Mouse (Mus musculus) heart, postnatal 4 days (tissue): ENCODE results near the gene Fgfr2. TPM values are rescaled to one million over a fixed set of nuclear protein-coding genes. Genes with fewer than 3 reads are reported as not detected.
A peak's percentile ranks its signal among the peaks of the same experiment; 100 is the strongest.
"Not testable (repeated sequence)": the region's sequence is repeated elsewhere in the genome, so short reads cannot be mapped to it uniquely, and the experiment has no call there.

Source experiments
- DNase-seq: peaks from one replicate; pipeline ENCODE4 v3.0.0; 2021
- total RNA-seq, 2 experiments: library from RNA; stranded (reverse); gene quantifications; 2 replicates each; pipeline ENCODE4 v1.2.3; 2021

Gene Fgfr2
- total RNA-seq, 2 experiments from 2014 or later: 10.2 to 10.6 TPM

DNA sequence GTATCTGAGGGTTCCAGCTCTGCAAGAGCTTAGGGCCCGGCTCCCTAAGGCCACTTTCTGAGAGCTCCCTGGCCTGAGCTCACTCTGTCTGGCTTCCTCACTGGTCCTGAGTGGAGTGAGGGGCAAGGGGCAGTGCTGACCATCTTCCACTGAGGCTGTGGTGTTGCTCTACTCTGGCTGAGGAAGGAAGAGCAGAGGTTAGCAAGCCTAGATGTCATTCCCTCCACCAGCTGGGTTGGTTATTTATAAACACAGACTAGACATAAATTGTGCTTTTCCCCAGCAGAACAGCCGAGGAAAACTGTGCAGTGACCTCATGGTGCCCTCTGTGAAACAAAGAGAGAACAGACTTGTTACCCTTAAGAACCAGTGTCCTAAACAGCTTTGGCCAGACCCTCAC lies 435.3 kb downstream of the Fgfr2 start:
- no peak for DNase-seq

DNA sequence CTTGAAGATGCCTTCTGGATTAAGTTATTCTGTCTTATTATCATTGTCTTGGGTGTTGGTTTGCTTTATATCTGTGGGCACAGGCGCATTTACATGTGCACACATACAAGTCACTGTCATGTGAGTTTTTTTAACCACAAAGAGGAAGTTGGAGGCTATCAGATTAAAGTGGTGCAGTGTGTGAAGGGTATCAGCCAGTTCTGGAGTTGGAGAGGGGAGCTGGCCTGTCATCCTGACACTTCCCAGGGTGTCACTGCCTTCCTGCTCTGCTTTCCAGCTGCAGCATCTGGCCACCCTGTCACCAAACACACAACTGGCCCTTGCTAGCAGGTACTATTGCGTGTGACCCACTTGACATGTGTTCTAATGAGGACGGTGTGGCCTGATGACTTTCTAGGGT lies 436.6 kb downstream of the Fgfr2 start:
- DNase-seq: no peak

DNA sequence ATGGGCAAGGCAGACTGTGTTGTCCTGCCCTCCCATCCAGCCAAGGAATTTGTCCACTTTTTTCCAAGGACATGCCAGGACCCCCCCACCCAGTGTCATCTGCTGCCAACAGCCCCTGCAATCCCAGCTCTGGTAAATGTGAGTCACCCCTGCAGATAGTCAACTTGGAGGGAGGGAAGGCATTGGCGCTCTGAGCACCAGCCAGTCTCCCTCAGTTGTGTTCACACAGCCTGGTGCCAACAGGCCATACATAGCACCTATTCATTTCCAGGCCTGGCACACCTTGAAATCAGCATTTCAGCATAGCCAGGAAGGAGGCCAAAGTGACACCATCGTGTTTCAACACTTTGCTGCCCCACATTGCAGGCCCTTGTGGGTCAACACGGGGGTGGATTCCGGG lies 439.2 kb downstream of the Fgfr2 start:
- peak; percentile 53 for DNase-seq

DNA sequence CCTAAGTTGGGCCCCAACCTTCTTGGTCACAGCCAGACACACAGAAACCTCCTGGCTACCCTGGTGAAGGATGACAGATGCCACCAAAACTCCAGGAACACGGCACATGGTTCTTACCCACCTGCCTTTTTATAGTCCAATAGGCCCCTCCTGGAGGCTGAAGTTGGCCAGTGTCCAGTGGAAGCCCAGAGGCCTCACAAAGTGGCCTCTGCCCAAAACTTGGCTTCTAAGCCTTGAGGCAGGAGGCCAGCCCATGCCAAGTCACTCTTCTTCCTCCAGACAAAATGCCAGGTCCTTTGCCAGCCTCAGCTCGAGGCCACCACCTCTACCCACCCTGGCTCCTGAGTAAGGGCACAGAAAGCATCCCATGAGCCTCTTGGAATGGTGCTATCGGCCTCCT lies 440.2 kb downstream of the Fgfr2 start:
- DNase-seq: peak; percentile 33

DNA sequence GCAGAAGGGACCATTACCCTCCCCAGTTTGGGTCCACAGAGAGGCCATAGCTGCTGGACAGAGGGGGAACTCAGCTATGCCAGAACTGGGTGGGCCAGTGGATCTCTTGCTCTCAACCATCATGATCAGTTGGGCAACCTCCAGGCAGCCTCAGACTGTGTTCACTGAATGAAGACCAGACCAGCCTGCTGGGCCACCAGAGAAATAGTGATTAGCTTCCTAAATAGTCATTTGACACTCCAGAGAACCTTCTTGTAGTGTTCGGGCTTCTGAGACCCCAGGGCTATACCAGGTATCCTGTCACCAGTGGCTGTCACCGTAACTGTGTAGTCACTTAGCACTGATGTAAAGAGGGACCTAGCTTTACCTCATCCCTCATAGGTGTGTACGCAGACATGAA lies 440.8 kb downstream of the Fgfr2 start:
- no peak for DNase-seq

DNA sequence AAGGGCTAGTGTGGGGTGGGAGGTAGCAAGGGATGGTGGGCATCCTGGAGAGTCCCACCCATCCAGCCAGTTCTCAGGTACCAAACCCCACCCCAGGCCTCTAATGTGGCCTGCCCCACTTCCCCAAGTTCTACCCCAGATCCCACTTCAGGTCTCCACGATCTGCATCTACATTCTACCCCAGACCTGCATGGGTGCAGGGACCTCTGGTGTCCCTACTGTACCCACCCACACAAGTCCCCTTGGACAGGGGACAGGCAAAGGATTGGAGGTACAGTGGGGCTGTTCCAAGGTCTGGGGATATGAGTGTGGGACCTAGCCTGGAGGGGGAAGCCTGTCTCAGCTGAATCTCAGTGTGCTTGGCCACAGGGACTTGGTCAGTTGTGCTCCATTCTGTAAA lies 441.3 kb downstream of the Fgfr2 start:
- DNase-seq: no peak

DNA sequence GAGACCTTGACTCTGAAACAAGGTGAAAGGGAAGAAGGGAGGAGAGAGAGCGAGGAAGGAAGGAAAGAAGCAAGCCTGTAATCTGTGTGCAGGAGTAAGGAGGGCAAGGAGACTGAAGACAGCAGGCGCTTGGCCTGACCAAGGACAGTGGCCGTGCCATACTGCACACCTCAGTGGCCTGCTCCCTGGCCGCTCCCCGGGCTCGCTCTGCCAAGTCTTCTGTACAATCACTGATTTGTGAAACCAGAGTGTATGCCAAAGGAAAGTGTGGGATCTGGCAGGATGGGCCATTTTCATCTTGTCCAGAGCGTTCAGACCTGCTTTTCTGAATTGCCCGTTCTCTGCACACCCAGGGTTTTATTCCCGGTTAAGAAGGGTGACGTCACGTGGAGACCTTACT lies 441.9 kb downstream of the Fgfr2 start:
- no peak for DNase-seq

DNA sequence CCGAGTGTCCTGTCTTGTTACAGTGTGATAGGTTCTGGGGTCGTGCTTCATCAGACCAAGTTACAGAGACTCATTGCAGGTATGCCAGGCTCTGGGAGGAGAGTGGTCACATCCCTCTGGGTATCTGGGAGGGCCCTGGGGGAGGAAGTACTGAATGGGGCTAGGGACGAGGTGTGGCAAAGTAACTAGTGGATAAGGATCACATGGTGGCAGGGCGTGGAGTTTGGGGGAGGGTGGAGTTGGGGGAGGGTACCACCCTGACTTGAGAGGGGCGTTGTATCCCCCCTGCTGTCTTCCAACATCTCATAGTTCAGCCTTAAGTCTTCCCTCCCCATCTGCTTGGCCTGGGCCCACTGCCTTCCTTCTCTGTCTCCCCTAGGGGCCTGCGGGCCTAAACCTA lies 443.6 kb downstream of the Fgfr2 start:
- no peak for DNase-seq

DNA sequence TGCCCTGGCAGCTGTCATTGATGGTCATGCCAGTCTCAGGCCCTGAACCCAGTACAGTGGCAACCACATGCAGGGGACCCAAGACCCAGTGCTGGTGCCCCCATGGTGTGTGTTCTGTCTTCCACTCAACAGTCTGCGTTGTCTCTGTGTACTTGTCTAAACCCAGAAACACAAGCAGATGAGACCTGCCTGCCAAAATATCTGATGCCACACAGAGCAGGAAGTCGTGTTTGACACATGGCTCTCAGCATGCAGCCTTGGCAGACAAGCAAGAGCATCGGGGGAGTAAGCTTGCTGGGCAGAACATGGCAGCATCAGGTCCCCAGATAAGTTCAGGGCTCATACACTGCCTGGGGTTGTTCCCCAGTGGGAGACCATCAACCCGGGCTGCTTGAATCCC lies 444.0 kb downstream of the Fgfr2 start:
- no peak for DNase-seq

DNA sequence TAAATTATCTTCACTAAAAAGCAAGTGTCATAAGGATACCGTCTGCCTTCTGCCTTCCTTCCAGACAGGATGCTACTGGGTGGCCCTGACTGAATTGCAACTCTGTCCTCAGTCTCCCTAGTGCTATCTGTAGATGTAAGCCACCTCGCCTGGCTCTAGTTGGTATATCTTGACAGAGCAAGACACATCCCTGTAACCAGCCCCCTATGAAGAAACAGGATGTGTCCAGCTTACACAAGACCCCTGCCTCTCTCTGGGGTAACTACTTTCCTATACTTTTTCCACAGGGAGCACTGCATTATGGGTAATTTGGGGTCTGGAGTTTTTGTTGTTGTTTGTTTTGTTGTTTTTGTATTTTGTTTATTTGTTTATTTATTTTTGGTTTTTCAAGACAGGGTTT lies 447.2 kb downstream of the Fgfr2 start:
- DNase-seq: no peak

DNA sequence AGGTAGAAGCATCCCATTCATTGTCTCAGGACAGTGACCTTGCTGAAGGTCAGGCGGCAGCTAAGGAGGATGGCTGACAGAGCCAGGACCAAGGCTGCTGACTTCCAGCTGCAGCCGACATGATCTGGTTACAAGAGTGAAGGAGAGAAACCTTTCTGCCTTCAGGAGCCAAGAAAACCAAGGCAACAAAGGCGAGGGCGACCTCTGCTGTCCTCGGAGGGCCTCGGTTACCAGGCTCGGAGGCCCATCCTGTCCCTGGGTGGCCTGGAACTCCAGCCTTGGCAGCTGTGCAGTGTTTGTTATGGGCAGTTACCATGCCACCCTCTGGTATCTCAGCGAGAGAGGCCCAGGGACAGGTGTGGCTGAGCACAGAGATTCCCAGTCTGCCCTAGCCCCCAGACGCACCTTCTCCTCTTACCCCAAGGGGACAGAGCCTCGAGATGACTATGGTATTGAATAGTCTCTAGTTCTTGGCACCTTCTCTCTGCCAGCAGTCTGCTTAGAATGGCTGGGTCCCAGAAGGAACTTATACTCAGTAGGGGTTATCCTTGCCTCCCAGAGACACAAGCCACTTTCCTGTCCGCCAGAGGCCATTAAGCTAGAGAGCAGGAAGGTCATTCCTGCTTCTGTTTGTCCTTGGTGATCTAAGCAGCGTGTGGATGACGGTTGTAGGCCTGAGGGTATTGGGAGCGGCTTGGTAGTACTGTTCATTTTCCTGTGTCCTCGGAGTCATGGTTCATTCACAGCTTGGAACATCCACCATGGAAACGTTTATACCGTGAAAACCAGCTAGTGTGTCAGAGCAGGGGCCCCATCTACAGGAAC lies 449.0 kb downstream of the Fgfr2 start:
- DNase-seq: peak; percentile 87

DNA sequence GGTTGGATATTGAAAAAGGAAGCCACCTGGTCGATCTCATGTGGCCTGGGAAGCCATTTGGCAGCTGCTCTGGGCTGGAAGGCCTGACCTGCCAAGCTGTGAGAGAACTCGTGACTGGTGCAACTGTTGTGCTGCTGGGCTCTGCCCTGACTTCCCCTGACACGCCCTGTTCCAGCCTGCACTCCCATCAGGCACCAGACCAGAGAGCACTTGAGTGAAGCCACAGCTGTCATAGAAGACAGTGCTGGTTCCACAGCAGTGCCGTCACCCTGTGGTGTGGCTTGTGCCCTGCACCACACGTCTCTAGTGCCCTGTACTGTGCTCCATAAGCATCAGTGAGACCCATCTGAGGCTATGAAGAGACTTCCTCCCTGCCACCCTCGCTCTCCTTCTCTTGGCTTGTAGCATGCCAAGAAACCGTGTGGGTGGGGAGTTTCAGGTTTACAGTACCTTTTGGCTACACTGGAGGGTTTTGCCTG lies 450.6 kb downstream of the Fgfr2 start:
- DNase-seq: peak; percentile 56

DNA sequence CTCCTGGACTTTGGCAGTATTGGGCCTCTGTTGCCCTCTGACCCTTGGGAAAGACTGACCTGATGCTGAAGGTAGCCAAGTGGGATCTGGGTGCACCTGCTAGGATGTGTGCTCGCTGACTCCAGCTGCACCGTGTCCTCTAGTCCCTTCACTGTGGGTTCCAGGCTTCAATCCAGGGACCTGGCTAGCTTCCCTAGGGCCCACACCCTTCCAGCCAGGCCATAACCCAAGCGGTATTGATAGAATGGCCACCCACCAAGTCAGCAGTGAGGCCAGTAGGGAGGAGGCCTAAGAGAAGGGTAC lies 452.3 kb downstream of the Fgfr2 start:
- DNase-seq: peak; percentile 68

DNA sequence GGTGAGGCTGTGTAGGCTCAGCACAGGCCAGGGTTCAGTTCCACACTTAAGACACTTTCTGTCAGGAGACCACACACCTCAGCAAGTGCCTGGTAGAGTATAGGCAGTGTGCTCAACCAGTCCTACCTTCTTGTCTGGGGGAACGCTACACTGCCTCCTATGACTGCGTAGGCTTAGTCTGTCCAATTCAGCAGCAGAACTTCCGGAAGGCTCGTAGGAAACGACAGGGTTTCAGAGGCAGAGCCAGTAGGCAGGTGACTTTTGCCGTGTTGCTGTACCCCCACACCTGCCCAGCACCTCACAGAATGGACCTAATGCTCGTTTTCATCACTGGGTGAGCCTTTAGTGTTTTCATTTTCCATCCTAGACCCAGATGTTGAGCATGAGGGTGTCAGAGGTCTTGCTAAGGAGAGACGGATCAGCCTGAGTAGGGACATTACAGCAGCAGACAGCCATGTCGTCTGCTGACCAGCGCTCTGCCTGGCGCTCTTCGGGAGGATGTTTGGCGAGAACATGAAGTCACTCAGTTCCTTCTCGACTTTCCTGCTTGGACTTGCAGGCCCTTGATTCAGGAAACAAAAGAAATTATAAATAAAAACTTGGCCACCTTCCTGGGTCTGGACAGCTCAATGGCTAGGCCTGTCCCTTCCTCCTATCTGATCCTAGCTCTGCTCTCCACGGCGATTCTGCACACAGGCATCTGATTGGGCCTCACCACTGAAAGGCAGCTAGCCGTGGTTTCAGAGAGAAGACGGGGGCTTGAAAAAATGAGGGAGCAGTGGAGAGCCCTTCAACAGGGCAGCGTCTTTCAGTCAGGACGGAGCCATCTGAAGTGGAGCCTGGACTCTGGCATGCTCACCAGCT lies 452.9 kb downstream of the Fgfr2 start:
- DNase-seq: peak; percentile 33

DNA sequence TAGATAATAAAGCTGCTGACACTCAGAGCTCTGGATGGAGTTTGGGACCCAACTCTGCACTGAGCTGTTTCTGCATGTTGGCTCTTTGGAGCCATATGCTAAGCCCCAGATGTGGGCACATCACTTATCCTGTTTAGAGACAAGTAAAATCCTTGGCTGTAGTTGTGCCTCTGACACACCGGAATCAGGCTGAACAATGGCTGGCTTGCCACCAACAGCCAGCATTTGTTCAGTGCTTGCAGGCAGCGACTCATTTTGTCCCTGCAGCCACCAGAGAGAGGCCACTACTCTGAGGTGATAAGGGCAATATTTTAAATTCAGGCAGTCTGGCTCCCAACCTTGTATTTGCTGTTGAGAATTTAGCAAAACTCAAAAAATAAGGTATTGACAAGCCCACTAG lies 454.5 kb downstream of the Fgfr2 start:
- DNase-seq: peak; percentile 66

DNA sequence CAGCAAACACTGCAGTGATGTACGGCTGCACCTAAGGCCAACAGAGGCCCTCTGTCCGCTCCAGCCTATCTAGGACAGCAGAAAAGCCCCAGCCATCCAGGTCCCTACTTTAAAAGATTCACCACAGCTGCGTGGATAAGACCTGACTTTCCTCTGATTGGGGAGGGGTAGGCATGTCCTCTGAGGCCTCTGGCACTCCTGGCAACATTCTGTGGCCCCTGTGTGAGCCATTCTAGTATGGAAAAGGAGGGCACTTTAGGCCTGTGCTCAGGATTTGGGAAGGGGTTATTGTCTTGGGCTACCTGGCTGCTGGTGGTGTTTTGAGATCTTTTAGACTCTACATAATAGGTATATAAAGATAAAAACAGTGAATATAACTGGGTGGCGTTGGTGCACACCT lies 456.6 kb downstream of the Fgfr2 start:
- no peak for DNase-seq

DNA sequence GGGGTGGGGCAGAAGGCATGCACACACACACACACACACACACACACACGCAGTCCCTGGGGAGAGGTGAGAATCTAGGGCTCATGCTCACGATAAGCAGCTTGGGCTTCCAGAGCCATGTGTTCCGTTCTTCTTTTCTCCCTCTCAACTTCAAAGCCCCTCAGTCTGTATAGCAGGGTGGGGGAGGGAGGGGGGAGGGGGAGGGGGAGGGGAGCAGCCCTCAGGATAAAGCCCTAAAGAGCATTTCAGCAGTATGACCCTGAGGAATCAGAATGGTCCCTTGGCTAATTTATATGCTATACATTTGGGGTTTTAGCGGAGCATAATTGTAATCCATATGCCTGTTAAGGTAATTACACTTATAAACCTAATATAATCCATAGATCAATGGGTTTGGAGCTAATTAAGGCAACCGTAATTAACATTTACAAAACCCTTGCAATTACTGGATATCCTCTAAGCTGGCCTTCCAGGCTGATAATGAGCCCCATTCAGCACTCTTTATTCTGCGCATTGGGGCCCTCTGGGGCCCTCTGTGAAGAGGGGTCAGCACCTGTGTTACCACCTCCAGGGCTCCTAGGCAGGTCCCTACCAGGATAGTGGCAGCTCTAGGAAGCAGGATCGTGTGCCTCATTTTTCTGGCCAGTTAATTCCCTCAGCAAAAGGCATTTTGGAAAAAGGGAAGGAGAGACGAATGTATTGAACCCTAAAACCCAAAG lies 457.3 kb downstream of the Fgfr2 start:
- DNase-seq: no peak

DNA sequence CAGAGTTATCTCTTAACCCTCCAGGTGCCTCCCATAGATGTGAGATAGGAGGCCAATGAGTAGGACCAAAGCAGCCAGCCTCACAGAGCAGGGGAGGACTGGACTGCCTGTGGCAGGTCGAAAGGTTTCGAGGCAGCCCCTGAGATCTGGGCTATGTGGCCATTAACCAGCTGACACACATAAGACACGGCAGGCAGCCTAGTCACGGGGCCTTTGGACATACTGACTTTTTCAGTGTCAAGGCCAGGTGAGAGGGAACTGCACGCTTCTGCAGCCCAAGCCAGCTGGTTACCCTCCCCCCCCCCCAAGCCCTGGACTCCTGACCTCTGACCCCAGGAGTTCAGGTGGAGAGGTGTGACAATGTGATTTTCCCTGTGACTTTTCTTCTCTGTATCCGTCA lies 458.3 kb downstream of the Fgfr2 start:
- DNase-seq: no peak

DNA sequence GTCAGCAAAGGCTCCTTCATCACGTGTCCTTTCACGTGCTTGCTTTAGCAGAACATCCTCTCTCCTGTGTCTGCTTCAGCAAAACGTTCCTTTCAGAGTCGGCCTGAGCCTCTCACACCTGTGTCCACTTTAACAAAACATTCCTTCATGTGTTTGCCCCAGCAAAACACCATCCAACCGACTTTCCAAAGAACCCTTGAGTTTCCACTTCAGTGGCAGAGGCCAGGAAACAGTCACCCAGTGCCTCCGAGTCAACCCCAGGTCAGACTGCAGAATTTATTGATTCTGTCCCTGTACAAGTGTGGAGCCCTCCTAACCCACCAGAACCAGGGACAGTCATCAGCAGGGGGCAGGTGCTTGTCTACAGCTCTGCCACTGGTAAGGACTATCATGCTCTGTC lies 460.3 kb downstream of the Fgfr2 start:
- DNase-seq: not testable (repeated sequence)

DNA sequence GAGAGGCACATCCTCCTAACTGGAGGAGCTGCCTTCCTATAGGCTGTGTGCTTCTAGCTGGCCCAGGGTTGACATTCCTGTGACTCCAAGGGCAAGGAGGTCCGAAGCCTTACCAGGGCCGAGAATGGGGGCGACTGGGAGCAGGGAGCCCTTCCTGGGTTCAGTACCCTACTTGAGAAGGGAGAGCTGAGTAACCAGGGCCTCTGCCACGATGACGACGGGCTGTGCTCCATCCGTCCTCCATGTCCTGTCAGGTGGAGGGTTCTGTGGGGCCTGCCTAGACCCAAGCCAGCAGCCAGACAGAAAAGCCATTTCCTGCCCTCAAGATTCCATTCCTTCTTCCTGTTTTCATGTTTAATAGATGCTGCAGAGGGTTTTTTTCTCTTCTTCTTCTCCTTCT lies 463.5 kb downstream of the Fgfr2 start:
- no peak for DNase-seq

DNA sequence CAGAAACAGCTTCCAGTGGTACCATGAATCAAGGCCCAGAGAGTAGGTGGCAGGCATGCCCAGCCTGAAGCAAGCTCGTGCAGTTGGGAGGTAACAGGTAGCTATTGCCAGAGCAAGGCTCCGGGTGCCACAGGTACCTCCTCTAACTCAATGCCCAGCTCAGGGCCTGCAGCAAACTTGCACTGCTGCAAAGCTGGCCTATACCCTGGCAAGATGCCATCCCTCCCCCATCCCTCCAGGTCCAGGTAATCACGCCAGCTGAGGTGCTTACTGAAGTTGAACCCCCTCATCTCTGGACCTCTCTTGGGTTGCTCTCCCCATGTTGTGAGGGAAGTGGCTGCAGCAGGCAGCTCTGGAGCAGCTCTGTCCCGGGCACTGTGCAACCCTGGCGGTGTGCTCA lies 464.5 kb downstream of the Fgfr2 start:
- no peak for DNase-seq

DNA sequence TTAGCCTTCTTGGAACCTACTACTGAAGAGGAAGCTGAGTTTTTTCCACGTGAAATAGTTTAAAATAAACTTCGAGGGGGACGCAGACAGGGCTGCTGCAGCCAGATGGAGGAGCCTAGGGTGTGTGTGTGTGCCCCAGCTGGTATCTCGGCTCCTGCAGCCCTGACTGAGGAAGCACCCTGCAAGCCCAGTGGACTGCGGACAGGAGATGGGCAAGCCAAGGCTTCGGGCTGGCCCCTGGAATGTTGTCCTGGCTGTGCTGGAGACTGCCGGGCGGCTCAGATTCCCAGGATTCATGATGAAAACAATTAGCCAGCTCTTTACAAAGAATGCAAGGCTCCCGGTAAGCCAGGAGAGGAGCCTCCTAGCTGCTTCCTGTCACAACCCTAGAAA lies 465.1 kb downstream of the Fgfr2 start:
- DNase-seq: peak; percentile 54

DNA sequence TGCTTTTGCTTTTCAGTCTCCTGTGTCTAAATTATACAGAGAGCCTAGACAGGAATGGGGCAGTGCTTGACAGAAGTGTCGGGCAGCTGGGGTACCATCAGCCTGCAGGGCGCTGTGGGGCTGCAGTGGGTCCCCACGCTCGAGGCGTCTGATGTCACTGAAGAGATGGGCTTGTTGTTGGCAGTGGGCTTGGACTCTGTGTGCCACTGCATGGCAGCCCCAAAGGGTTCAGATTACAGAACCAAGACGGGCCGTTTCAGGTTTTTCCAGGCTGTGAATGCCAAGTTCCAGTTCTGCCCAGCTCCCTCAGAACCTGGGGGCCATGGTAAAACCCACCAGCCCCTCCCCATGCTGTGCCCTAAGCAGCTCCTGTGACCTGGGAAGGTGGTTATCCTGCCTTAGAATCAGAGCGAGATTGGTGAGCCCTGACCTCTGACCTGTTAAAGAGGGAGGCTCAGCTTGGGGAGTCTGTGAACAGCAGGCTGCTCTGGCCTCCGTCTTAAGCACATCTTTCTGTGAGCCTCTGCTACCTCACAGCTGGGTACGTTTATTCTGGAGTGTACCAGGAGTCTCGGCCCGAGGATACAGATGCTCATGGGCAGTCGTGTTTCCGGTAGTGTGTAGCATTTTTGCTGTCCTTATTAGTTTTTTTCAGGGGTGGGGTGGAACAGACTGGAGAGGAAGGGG lies 465.6 kb downstream of the Fgfr2 start:
- DNase-seq: no peak
